Mouse (Mus musculus) heart, adult 2 months (tissue): ENCODE measurements at regions not wholly inside any gene's neighbourhood (a gene's known extent, or its start where the extent isn't known, plus 50 kb on each side); places are given as distances from the start of the nearest gene placed in this dataset.
"Not testable (repeated sequence)": the region's sequence is repeated elsewhere in the genome, so short reads cannot be mapped to it uniquely, and the experiment has no call there.

Experiments used
- DNase-seq, 2 experiments: peaks; one replicate each; pipeline ENCODE4 v3.0.0; 2021
- H3K27ac ChIP-seq: fragments of 200-600 bp; 2 replicates; pipeline ENCODE4 v1.8.1; 2022
- H3K27me3 ChIP-seq: fragments of 200-500 bp; 2 replicates; pipeline ENCODE4 v1.6.1; 2012; ENCODE audit warnings: mild to moderate bottlenecking, low read length, inconsistent platforms, mixed read lengths; ENCODE audit not compliant: control insufficient read depth, insufficient read depth
- H3K36me3 ChIP-seq: fragments of 200-500 bp; 2 replicates; pipeline ENCODE4 v1.6.1; 2012; ENCODE audit warnings: low read length, inconsistent platforms; ENCODE audit not compliant: control insufficient read depth, insufficient read depth
- H3K4me1 ChIP-seq: fragments of 200-500 bp; 2 replicates; pipeline ENCODE4 v1.6.1; 2011; ENCODE audit warnings: low read length; ENCODE audit not compliant: control insufficient read depth, insufficient read depth
- H3K4me3 ChIP-seq: fragments of 200-600 bp; 2 replicates; pipeline ENCODE4 v1.8.1; 2022
- H3K79me2 ChIP-seq: fragments of 200-500 bp; replicated peaks from 2 replicates; pipeline ENCODE4 v1.6.1; 2012; ENCODE audit warnings: mild to moderate bottlenecking, inconsistent platforms, low read length, moderate library complexity, mixed read lengths; ENCODE audit not compliant: control insufficient read depth, insufficient read depth
- H3K9ac ChIP-seq: fragments of 200-500 bp; 2 replicates; pipeline ENCODE4 v1.6.1; 2012; ENCODE audit warnings: low read depth, mild to moderate bottlenecking, control low read depth, inconsistent platforms, low read length, mixed read lengths
- CTCF ChIP-seq: fragments of 200-600 bp; IDR thresholded peaks from 2 replicates; pipeline ENCODE4 v1.8.1; 2022; ENCODE audit warnings: antibody characterized with exemption, mild to moderate bottlenecking, moderate library complexity
- EP300 ChIP-seq: fragments of 200-500 bp; IDR thresholded peaks from 2 replicates; pipeline ENCODE4 v1.6.1; 2011; ENCODE audit warnings: low read depth, low read length, control low read depth; ENCODE audit not compliant: insufficient read depth
- POLR2A ChIP-seq: fragments of 200-500 bp; IDR thresholded peaks from 2 replicates; pipeline ENCODE4 v1.6.1; 2011; ENCODE audit warnings: mild to moderate bottlenecking, low read depth, low read length, control low read depth; ENCODE audit not compliant: insufficient read depth
- WGBS: fragments of 180-500 bp; shearing (Covaris S2); methylation state at CpG from one replicate; pipeline ENCODE4 v1.1.7; 2018; 5-methylcytosine and 5-hydroxymethylcytosine counted together
- intact Hi-C: fragments of 180-260 bp; cut with DNase I; formaldehyde crosslinking; loops from one replicate; pipeline ENCODE4 v1.15.1; 2025

- intact Hi-C loops = no loop called here
- no peak overlapping the region for H3K4me3 ChIP-seq
- no peaks in the 10 kb centered on the region for H3K4me1 ChIP-seq
These were observed 355.6 kb downstream of the Impad1 start for GRCm38 (mm10) chr4:4437559-4437958.

GRCm38 (mm10) chr4:4424526-4424925 is 347.2 kb upstream of the Sdr16c6 start:
- H3K27me3 ChIP-seq, H3K27ac ChIP-seq, H3K9ac ChIP-seq, H3K4me1 ChIP-seq, H3K79me2 ChIP-seq, H3K36me3 ChIP-seq, intact Hi-C loops, DNase-seq, H3K4me3 ChIP-seq: not testable (repeated sequence)
- 36% methylated on average over 7 of the region's 7 CpGs for WGBS

More at GRCm38 (mm10) chr4:4437559-4437958, 355.6 kb downstream of the Impad1 start:
- no peak for TF ChIP-seq CTCF
- TF ChIP-seq EP300 = no peak
- no peak for TF ChIP-seq POLR2A
- H3K27me3 ChIP-seq = no peaks in the 10 kb centered on the region
- WGBS = 77% methylated on average over 1 of the region's 1 CpGs
- no peaks in the 10 kb centered on the region for H3K79me2 ChIP-seq
- H3K9ac ChIP-seq = no peak overlapping the region
- no peak for DNase-seq
- H3K27ac ChIP-seq = no peak overlapping the region
- H3K36me3 ChIP-seq = no peaks in the 10 kb centered on the region

- Histone ChIP-seq H3K27ac (no peak overlapping the region), H3K27me3 (no peaks in the 10 kb centered on the region), H3K4me3 (no peak overlapping the region), H3K79me2 (no peaks in the 10 kb centered on the region), H3K4me1 (no peaks in the 10 kb centered on the region), H3K9ac (no peak overlapping the region), H3K36me3 (no peaks in the 10 kb centered on the region)
- 62% methylated on average over 2 of the region's 2 CpGs for WGBS
- no peak for DNase-seq
- TF ChIP-seq EP300 = no peak
- TF ChIP-seq POLR2A = no peak
- TF ChIP-seq CTCF = no peak
- intact Hi-C loops = no loop called here
These were observed 326.5 kb upstream of the Sdr16c6 start for GRCm38 (mm10) chr4:4403812-4404211.

- TF ChIP-seq EP300 (no peak), CTCF (no peak), POLR2A (no peak)
- H3K9ac ChIP-seq = no peak overlapping the region
- H3K4me3 ChIP-seq = no peak overlapping the region
- intact Hi-C loops = no loop called here
- no peaks in the 10 kb centered on the region for H3K79me2 ChIP-seq
- no peaks in the 10 kb centered on the region for H3K4me1 ChIP-seq
- no peaks in the 10 kb centered on the region for H3K36me3 ChIP-seq
- no peak overlapping the region for H3K27ac ChIP-seq
- DNase-seq = no peak
- WGBS = 53% methylated on average over 4 of the region's 4 CpGs
- no peaks in the 10 kb centered on the region for H3K27me3 ChIP-seq
These were observed 320.1 kb upstream of the Sdr16c6 start for GRCm38 (mm10) chr4:4397410-4397809.

GRCm38 (mm10) chr4:4380024-4380590 is 302.8 kb upstream of the Sdr16c6 start:
- Histone ChIP-seq H3K9ac (no peak overlapping the region), H3K4me3 (no peak overlapping the region), H3K36me3 (no peaks in the 10 kb centered on the region), H3K27ac (no peak overlapping the region), H3K79me2 (no peaks in the 10 kb centered on the region), H3K4me1 (no peaks in the 10 kb centered on the region), H3K27me3 (no peaks in the 10 kb centered on the region)
- TF ChIP-seq CTCF = no peak
- 82% methylated on average over 3 of the region's 3 CpGs for WGBS
- intact Hi-C loops = no loop called here
- no peak for DNase-seq

GRCm38 (mm10) chr4:4335216-4335615 is 257.9 kb upstream of the Sdr16c6 start:
- H3K9ac ChIP-seq = no peak overlapping the region
- intact Hi-C loops = no loop called here
- 49% methylated on average over 2 of the region's 2 CpGs for WGBS
- no peak for DNase-seq
- H3K4me3 ChIP-seq = no peak overlapping the region
- H3K36me3 ChIP-seq = no peaks in the 10 kb centered on the region
- no peaks in the 10 kb centered on the region for H3K27me3 ChIP-seq
- no peak for TF ChIP-seq CTCF
- no peak for TF ChIP-seq POLR2A
- TF ChIP-seq EP300 = no peak
- H3K79me2 ChIP-seq = no peaks in the 10 kb centered on the region
- no peak overlapping the region for H3K27ac ChIP-seq
- no peaks in the 10 kb centered on the region for H3K4me1 ChIP-seq
